Mouse (Mus musculus): ENCODE results near the gene Syn3. TPM values are rescaled to one million over a fixed set of nuclear protein-coding genes. Genes with fewer than 3 reads are reported as not detected.
A peak's percentile ranks its signal among the peaks of the same experiment; 100 is the strongest.
"Not testable (repeated sequence)": the region's sequence is repeated elsewhere in the genome, so short reads cannot be mapped to it uniquely, and the experiment has no call there.

The Syn3 gene
- total RNA-seq, 2 experiments from 2014 or later: 2.9 to 3.8 TPM

DNA sequence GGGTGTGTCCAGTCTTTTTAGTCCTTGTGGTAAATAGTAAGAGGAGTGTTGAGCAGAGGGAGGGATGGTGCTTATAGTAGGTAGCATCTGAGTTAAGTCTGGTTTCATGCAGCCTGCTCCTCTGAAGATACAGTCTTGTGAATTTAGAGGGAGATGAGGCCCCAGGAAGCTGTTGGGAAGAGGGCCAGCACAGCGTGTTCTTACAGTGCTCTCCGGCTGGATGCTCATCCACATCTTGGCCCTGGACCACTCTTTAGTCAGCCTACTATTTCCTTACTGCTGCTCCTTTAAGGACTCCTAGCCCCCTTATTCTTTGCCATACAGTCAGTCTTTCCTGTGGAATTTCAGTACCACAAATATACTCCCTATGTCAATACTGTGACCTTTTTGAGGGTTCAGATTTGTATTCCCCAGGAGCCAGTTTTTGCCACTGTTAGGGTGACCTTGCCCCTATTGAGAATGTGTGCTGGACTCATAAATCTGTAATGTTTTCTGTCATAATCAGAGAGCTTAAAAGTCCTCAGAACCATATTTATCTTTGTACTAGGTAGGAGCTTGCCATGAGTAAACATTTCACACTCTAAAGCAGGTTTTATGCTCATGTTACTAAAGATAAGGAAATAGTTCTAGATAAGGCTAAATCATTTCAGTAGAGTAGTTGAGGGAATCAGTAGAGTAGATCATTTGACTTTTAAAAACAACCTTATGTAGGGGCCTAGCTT, 464.5 kb downstream of the Syn3 start:
- DNase-seq: no peak

GRCm38 (mm10) chr10:86032517-86032916, 466.2 kb downstream of the Syn3 start:
- DNase-seq: no peak

- no peak for DNase-seq
These were observed 468.0 kb downstream of the Syn3 start for GRCm38 (mm10) chr10:86030743-86031142.

DNA sequence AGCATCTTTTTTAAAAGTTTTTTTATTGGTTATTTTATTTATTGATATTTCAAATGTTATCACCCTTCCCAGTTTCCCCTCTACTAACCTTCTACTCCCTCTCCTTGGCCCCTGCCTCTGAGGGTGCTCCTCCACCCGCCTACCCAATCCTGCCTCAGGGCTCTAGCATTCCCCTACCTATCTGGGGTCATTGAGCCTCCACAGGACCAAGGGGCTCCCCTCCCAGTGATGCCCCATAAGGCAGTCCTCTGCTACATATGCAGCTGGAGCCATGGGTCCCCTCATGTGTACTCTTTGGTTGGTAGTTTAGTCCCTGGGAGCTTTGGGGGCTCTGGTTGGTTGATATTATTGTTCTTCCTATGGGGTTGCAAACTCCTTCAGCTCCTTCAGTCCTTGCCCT, 471.9 kb downstream of the Syn3 start:
- not testable (repeated sequence) for DNase-seq

- no peak for DNase-seq
These were observed 472.3 kb downstream of the Syn3 start for GRCm38 (mm10) chr10:86026354-86026753.

DNA sequence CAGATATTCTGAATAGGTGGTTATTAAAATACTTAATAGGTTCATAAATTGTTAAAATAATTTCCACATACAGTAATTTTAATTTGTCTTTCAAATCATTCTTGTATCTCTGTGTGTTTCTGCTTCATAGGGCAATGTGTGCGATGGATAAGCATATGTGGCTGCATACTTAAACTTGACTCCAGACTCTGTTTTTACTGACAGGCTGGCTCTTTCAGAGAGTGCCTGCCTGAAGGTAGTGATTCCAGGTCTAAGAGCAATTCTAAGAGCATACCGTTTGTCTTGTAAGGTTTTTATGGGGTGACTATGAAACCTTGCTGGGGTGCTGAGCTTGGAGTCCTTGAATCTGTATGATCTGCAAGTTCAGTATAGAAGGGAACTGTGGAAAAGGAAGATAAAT, 472.8 kb downstream of the Syn3 start:
- no peak for DNase-seq

- DNase-seq: no peak
These were observed 475.5 kb downstream of the Syn3 start for GRCm38 (mm10) chr10:86023149-86023548.

DNA sequence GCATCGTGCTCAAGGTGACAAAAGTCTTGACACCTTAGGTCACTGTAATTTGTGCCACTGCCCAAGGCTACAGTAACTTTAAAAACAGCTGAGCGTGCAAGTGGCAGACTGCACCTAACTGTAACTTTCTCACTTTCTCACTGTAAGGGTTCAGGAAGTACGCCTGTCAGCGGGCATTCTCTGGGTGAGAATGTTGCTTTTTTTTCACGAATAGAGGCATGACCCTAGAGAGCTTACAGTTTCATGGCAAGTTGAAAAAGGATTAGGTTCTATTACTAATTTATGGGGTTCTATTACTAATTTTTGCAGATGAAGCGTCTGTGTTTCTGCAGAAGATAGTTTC, 476.3 kb downstream of the Syn3 start:
- no peak for DNase-seq

DNA sequence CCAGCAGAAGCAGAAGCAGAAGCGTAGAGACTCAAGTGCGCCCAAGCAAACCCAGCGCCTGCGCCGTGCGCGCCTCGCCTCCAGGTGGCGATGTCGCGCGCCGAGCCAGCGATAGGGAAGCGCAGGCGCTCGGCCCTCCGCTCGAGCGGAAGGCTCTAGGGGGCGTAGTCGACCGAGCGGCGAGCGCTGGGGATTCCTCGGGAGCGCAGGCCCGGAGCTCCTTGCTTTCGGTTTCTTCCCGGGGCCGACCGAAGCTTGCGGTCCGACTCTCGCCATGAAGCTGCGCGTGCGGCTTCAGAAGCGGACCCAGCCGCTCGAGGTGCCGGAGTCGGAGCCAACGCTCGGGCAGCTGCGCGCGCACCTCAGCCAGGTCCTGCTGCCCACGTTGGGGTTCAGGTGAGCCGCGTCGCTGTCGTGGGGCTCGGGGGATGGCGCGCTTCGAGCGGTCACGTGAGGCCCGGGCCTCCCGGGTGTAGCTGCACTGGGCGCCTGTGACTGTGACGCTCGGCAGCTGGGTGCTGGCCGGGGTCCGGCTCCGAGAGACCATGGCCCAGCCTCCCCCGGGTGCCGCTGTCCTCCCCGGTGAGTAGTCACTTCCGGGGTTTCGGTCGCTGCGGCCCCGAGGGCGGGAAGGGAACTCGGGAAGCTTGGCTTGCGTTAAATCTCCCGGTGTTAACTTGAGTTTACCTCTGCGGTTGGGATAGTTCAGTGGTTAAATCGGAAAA, 476.8 kb downstream of the Syn3 start, which contains the start of gene Fbxo7:
TSS of gene Fbxo7 (plus strand) at position 224 of the 725 bp plus-strand sequence.
- DNase-seq: peak; percentile 96

DNA sequence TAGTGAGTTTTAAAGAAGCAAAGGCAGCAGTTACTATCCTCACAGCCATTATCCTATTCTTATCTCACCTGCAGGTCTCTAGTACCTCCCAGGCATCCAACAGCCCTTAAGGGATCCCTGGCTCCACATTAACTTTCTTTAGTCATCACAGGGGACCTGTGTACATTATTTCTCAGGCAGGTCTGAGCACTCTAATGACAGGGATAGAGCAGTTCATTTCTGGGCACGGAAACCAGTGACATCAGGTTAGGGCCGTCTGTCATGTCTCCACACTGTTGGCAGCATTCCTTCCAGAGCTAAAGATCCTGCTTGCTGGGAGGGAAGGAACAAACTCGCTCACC, 477.3 kb downstream of the Syn3 start:
- DNase-seq: no peak

DNA sequence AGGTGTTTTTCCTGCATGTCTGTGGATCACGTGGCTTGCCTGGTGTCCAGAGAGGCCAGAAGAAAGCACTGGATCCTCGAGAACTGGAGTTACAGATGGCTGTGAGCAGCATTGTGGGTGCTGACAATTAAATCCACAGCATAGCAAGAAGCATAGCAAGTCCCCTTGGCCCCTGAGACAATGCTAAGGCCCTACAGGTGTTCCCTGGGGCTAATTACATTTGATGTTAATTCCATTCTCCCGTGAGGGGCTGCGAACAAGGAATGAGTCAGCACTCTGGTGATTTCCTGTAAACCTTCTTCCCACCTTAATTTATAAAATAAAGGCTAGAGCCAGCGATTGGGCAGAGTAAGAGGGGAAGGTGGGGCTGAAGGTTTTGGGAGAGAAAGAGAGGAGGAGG, 479.9 kb downstream of the Syn3 start:
- DNase-seq: no peak

DNA sequence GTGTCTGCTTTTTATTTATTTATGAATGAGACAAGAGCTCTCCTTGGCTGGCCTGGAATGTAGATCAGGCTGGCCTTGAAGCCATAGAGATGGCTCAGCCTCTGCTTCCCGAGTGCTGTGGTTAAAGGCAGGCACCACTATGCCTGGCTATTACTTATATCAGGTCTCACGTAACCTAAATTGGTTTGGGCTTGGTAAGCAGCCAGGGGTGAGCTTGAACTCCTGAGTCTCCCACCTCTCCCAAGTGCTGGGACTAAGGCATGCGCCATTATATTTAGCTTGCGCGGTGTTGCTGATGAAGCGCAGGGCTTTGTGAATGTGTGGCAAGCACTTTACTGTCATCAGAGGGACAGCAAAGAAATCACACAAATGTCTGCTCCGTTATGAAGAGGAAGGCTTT, 480.9 kb downstream of the Syn3 start:
- no peak for DNase-seq

- DNase-seq: no peak
These were observed 486.9 kb downstream of the Syn3 start, which contains the start of gene Bpifc for GRCm38 (mm10) chr10:86011781-86012180. TSS of gene Bpifc (minus strand) at chr10:86011895.

DNA sequence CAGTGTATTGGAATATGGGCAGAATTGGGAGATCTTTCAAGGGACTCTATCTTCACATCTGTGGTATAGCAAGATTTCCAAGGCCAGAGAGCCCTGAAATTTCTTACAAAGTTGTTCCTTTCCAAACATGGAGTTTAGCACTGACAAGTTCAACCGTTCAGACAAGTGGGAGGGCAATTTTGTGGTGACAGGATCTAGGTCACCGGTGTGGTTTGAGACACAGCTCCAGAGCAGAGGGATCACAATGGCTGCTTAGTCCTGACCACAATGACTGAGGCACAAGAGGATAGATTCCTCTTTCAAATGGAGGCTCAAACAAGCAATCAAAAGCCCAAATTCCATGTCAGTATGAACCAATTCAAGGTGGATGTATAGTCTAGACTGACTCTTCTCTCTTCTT, 487.5 kb downstream of the Syn3 start:
- DNase-seq: no peak

DNA sequence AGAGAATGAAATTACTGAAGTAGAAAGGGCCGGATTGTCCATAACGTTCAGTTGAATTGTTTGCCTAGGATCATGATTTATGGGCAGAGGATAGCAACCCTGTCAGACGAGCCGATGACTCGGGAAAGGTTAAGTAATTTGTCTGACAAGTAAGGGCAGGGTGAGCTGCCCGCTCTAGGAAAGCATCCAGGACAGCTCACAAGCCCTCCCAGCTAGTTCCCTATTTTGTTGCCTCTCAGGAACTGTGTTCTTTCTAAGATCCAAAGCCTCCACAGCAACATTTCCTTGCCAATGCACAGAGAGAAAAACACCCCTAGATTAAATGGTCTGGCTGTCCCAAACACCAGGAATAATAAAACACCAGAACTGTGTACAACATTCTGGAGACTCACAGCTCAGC, 488.1 kb downstream of the Syn3 start:
- DNase-seq: peak; percentile 19

DNA sequence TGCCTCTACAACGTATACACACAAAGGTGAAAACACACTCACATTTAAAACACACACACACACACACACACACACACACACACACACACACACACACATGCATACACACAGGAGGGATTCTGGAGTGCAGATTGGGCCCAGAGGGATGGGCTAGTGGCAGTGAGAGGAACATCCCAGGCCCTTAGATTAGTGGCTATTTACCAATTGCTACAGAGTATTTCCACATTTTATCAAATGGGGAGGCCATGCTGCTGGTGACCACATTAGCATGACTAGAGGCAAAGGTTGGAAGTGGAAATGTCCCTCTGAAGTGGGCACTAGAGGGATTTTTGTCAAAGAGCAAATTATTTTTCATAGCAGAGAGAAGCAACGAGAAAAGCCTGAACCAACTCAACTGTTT, 489.0 kb downstream of the Syn3 start:
- no peak for DNase-seq

- DNase-seq: no peak
These were observed 492.2 kb downstream of the Syn3 start for GRCm38 (mm10) chr10:86006455-86006854.

Other genes with a start within 250 kb of the Syn3 start
- 100 to 1,000 TPM; 209 to 211 TPM for gene Timp3, start 198.5 kb downstream of the Syn3 start, total RNA-seq (2021)
- gene Hsp90b1, start 206.6 kb upstream of the Syn3 start, total RNA-seq (2021): 100 to 1,000 TPM; 394 to 499 TPM
- gene Ttc41, start 206.9 kb upstream of the Syn3 start, total RNA-seq (2021): 1 to 10 TPM; 2.2 to 2.5 TPM

All from adrenal gland, postnatal 10 days (tissue).